Mouse (Mus musculus) right cerebral cortex, postnatal 25 days (tissue): ENCODE results near the gene Irx3.

ENCODE experiments used
- DNase-seq: peaks from one replicate; pipeline ENCODE4 v3.0.0; 2022

The Irx3 gene

DNA sequence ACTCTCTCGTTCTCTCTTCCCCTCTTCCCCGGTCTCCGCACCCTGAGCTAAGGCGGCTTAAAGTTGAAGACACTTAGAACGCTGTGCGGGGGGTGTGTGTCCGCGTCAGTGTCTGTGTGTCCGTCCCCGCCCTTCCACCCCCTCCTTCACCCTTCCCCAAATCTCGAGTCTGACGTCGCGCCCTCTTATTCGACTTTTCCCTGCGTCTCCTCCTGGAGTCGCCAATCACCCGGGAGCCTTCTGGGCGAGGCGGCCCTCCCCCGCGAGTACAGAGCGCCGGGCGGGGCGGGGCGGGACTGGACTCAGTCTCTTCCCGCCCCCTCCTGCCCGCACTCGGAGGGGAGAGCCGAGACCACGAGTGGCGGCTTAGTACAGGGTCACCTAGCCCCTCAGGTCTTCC is at the start of gene Irx3:
TSS of gene Irx3 (minus strand) at position 229 of the 400 bp plus-strand sequence.
- DNase-seq, result no peak

DNA sequence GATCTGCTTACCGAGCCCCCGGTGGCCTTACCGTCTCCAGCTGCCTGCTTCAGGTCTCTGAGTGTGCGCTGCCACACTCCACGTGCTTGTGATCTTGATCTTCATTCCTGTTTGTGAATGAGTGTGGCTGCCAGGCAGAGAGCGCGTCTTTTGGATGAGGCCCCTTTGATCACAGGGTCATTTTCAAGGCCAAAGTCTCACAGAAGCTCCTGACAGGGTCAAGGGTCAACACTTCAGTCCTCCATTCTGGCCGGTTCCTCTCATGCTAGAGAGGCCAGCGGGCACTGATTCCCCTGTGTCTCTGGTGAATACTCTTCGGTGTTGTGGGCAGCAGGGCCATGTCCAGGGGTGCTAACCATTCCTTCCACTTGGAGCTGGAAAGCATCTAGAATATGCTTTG is 49.5 kb upstream of the Irx3 start:
- no peak for DNase-seq

DNA sequence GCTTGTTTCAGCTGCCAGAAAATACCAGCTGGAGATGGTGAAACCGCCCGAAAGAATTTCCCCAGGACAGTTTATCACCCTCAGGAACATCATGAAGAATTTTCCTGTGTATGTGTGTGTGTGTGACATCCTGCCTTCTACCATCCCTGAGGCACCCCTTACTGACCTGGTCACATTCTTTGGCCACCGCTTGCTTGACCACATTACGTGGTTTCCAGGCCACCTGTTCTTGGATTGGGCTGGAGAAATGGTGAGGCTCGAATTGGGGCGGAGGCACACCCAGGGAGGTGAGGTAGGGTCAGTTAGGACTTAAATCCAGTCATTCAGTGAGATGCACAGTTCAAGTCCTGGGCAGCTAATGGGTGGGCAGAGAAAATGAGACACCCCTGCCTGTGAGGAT is 48.1 kb upstream of the Irx3 start:
- no peak for DNase-seq

DNA sequence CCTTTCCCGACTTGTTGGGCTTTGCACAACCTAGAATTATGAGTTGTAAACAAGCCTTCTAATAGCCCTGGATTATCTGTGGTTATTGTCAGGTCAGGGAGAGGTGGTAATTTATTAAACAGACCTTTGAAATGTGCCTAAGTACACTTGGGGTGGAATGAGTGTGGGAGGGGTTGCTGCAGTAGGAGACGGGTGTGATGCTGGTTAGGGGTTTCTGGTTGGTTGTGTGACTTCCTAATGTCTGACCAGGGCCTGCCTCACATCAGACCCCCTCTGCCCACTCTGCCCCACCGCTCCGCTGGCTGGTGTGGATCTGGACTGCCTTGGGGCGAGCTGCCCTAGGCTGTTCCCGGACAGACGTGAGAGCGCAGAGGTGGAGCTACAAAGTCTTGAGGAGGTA is 47.7 kb upstream of the Irx3 start:
- DNase-seq, result no peak

DNA sequence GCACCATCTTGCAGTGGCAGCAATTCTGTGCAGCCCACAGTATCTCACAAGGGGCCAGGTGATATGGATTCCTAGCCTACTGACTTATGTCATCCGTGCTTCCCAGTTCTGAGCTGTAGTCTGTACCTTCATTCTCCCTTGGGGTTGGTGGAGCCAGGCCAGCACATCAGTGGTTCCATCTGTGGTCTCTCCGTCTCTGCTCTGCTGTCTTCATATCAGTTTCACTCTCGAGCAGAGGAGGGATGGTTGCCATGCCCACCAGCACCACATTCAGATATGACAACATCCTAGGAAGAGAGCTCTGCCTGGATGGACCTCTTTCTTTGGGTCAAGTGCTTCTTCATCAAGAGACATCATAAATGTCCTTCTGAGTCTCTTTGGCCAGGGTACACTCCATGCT is 43.8 kb upstream of the Irx3 start:
- DNase-seq, result no peak

DNA sequence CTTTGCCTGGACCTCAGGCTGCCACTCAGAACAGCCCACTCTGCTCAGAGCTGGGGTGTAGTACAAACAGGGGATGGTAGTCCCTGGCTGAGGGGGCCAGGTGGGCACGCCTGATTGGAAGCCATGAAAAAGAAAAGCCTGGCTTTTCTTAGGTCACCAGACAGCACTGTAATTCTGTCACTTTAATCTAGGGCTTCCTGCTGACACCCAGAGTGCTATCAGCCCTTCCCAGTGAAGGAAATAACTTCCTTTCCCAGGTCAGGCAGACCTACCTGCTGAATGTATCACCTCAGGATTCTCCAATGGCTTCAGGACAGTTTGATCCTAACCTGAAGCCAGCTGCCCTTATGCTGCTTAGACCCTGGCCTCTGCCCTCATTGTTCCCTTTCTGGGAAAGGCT is 35.3 kb upstream of the Irx3 start:
- no peak for DNase-seq

DNA sequence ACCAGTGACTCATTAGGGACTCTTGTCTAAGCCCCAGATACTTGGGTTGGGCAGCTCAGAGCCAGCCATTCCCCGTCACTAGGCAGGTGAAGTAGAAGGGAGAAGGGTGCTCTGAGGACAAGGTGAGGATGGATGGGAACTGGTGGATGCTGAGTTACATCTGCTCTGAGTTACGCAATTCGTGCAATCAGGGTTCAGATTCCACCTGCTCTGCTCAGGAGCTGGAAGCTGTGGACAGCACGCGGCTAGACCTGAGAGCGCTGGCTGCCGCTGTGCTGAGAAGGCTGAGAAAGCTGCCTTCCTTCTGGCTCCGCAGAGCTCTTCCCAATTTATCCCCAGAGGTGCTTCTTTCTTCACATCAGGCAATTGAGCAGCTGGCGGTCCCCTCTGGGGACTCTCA is 34.8 kb upstream of the Irx3 start:
- DNase-seq, result no peak

DNA sequence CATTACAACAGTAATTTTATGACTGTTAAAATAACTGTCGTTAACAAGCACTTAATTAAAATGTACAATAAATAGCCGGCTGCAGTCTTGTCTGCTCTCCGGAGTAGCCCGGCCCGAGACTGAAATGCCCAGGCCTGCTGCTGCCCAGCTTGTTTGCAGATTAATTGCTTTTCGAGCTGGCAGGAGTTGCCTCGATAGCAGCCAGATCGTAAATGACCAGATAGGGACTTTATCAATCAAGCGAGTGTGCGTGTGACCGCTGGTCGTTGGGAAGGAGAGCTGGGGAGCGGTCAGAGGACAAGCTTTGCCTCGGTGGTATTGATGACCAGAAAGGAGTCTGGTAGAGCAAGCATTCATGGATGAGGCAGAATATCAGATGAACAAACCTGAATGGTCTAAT is 25.8 kb upstream of the Irx3 start:
- DNase-seq, result no peak

DNA sequence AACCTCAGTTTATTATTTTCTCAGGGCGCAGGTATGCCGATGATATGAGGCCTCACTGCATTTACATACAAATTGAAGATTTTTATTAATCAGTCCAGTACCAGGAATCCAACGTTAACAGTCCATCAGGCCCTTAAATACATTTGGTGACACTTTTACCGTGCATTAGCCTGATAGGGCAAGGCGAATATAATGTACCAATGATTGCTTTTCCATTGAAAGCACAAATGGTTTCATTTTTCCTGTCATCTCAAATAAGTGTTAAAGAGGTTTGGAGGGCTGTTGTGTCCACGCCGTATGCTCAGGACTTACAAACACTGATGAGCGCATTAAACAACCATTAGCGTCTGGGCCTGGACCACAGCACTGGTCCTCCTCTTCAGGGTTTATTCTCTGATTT is 25.3 kb upstream of the Irx3 start:
- no peak for DNase-seq

DNA sequence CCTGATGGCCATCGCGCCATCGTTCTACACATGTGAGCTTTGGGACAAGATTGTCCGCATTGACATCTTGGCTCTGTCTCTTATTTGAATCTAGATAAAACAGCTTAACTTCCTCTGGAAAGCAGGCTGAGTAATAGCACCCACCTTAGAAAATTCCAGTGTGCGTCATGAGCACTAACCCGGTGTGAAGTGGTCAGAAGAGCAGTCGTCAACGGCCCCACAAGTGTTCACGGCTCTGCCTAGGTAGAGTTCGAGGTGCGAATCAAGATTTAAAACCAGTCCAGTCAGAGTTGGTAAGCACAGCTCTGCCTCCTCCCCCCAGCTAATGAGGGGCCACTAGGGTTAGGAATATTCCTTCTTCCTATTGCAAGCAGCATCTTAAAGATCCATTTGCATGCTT is 21.5 kb upstream of the Irx3 start:
- no peak for DNase-seq

DNA sequence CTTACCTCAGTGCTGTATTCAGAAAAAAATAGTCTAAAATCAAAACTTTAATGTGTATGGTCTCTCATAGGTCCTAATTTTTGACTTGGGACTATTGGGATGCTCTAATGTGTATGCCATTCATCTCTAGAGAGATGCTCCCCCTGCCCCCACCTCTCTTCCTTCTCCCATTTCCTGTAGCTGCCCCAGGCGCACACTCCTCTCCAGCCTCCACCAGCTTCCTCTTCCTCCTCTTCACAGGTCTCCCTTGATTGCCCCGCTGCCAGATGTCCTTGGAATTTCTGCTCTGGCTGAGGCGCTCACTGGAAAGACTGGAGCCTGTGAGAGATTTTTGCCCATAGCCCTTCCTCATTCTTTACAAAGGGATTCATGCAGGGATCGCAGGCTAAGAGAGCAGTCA is 20.9 kb upstream of the Irx3 start:
- no peak for DNase-seq

DNA sequence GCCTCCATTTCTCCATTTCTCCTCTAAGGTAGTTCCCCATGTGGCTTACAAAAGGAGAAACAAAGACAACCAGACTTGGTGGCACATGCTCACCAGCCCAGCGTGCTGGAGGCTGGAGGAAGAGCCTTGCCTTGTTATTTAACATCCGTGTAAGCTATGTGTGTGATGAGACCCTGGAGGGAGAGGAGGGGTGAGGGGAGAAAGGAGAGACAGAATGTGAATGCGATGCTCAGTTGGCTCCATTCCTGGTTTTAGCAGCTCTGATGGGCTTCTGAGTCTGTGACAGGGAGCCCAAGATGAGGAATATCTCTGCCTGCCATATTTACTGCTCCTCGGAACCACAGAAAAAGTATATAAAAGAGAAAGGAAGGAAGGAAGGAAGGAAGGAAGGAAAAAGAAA is 20.1 kb upstream of the Irx3 start:
- DNase-seq, result no peak

DNA sequence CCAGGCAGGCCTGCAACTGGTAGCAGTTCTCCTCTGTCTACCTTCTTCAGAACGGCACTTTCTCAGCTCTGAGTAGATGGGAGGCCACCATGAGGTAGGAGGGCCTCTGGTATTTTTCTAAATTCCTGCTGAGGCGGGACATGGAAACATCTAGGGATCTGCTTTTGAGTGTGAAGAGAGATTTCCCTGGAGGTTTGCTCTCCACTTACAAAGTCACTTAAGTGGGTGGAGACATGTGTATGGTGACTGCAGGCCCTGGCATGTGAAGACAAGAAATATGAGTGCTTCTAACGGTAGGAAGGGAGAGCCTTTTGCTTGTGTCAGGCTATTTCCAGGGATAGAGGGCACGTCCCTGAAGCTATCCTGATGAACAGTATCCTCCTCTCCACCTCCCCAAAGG is 17.9 kb upstream of the Irx3 start:
- no peak for DNase-seq

DNA sequence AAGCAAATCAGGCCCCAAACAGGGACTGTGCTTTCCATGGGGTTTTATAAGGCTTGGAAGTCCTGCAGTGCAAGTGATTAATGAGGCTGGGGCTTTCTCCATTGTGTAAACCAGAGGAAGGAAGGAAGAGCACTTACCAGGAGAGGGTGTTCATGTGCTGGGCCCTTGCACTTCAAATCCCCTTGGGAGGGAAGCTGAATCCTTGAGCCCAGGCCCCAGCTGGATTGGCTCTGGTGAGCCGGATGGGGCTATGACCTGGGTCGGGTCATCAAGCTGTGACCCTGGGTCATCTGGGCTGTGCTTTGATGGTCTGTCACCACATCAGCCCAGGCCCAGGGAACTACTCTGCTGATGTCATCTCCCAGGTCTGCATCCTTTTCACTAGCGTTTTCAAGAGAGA is 16.9 kb upstream of the Irx3 start:
- no peak for DNase-seq

DNA sequence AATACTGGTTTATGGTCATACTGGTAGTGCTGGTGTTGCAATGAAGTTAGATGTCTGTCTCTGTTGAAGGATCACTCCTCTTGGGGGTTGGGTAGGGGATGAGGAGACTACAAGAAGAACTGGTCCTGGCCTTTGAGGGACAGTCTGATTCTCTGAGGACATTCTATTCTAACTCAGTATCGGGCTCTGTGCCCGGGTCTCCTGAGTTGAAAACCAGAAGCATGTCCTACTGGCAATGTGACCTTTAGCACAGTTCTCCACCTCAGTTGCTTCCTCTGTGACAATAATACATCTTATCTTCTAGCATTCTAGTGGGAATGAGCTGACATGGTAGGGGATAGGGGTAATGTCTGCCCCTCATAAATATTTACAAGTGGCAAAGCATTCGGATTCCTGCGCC is 12.2 kb upstream of the Irx3 start:
- DNase-seq, result no peak

DNA sequence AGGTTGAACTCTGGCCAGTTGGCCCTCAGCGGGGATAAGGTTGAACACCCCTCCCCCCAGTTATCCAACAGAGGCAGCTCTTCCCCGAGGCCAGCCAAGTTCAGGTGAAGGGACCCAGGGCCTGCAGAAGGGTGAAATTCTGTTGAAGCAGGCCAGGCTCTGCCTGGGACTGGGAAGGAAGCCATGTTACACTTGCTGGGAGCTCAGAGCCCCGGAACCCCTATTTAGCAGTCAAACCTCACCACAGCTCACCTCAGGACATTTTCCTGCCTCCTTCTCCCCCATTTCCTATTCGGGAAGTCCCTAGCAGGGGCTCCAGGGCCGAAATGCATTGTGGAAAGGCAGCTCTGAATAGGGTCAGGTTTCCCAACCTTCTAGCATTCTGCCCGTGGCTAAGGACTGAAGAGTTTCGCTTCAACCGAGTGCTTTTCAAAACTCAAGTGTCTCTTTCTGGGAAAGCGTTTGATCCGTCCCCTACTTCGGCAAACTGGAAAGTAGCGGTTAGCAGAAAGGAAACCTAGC is 4.9 kb upstream of the Irx3 start:
- DNase-seq, result no peak

DNA sequence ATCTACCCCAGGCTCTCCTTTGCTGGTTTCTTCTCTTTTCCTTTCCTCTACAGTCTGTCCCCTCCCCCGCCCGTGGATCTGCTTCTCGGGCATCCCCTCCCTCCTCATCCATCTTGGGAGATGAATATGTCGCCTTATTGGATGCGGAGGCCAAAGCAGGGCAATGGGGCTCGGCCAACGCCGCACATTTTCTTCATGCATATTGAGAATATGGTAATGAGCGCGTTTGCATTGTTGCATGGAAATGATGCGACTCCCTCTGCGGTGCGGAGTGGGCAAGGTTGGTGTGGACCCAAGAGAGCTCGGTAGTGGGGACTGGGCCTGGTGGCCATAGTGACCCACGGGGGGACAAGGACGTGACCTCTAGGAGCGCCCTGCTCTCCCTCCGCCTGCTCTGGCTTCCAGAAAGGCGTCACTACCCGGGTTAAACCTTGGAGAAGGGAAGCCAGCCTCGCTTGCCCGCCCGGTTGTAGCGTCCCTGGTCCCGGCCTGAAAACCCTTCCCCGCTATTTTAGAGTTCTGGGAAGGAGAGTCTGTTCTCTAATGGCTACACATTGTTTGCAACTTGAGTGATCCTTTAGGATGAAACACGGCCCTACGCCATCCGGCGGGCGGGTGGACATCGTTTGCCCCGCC is 4.3 kb upstream of the Irx3 start:
- DNase-seq, result no peak

DNA sequence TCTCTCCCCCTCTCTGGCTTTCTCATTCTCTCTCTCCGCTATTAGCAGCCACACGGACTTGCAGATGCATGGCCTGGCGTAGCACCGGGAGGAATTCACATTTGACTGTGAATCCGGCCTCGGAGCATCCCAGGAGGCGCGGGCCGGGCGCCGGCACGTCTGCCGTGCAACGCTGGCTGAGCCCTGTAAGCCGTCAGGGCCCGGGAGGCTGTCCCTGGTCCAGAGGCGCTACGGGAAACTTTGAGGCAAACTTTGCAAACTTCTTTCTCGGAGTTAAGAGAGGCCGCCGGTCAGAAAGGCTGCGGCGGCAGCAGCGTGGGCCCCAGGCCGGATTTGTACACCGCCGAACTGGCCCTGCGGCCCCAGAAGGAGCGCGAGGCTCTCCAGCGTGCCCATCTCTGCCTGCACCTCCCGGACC is 3.4 kb upstream of the Irx3 start:
- peak; percentile 10 for DNase-seq

DNA sequence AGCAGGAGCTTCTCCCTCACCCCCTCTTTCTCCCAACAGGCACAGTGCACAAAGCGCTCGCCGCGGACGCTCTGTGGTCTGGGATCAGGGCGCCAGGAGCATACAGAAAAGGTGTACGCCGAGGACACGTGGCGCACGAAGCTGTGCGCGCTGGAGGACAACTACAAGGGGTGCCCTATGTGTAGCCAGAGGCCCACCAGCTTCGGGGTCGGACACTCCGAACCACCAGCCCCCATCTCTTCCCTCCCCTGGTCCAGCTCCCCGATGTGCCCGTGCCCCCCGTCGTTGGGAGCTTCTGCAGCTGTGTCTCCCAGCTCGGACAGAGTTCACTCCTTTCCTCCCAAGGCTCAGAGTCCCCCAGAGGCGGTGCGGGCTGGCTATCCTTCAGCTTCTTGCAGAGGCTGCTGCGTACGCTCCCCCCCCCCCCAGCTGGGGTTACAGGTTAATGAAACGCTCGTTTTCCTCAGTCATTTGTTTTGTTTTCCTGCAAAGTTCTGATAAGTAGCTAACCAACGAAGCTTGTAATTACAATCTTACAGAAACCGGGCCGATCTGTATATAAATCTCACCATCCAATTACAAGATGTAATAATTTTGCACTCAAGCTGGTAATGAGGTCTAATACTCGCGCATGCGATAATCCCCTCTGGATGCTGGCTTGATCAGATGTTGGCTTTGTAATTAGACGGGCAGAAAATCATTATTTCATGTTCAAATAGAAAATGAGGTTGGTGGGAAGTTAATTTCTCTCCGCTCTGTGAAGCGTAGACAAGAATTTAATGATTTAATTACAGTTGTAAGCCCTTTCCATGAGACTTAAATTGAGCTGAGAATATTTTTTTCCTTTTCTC is 2.8 kb upstream of the Irx3 start:
- DNase-seq, result no peak

DNA sequence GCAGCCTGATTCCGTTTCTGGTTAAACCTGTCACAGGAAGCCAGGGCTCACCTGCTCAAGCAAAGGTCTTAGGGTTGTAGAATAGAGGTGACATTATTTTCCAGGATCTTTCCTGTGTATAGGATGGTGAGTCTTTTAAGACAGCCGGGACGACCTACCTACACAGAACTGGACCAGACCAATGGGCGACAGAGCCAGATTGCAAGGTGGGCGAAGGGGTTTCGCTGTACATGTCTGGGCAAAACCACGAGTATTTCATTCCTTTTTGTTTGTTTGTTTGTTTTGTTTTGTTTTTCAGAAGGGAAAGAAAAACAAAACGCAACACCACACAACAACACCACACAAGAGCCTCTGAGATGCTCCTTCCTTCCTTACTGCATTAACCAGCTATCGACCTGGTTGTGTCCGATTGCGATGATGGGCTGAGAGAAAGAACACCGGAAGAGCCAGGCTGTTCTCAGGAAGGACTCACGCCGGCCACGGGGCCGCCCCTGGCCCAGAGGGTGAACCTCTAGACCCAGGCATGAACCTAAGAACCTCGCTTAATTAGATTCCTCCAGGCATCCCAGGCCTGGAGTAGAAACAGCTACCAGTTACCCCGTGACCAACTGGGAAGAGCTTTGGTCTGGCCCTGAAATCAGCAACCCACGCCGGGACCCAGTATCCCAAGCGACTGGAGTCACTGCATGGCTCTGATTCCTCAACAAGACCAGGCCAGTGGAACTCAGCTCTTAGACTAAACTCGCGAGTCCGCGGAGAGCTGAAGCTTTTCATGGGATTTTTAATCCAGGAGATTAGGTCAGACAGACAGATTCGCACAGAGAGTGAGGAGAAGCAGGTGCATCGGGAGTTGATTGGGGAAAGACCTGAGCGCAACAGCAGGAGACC is 1.9 kb upstream of the Irx3 start:
- DNase-seq, result no peak

DNA sequence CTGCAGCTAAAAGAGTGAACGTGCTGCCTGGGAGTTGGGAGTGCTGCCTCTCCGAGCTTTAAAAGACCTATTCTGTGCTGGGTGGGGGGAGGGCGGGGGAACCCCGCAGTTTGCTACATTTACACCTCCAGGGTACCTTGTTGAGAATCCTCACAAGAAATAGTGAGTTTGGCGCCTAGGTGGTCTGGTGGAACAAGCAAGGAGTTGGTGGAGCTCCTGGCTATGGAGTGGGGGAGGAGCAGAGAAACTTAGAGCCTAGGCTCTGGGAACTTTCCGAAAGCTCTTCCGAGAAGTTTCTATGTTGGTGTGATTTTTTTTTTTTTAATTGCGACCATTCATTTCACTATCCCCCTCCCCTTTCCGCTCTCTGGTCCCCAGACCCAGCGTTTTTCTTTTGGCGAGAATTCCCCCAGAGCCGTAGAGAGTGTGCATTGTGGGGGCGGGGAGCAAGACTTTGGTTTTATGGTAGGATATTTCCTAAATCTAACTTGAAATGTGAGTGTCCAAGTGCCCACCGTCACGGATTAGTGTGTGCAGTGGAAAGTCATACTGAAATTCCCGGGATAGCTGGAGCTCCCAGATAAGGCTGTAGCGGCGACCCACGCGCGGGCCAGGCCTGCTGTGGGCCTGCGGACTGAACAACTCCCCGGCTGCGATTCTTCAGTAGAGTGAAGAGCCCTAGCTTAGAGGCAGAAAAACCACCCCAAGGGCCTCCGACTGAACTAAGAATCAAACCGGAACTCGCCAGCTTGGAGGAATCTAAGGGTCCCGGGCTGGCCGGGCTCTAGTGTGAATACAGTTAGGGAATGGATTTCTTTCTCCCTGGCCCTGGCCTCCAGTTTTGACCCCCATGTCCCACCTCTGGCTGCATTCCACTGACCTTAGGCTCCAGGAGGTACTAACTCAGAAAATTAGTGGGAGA is 795 bp upstream of the Irx3 start:
- DNase-seq, result no peak

DNA sequence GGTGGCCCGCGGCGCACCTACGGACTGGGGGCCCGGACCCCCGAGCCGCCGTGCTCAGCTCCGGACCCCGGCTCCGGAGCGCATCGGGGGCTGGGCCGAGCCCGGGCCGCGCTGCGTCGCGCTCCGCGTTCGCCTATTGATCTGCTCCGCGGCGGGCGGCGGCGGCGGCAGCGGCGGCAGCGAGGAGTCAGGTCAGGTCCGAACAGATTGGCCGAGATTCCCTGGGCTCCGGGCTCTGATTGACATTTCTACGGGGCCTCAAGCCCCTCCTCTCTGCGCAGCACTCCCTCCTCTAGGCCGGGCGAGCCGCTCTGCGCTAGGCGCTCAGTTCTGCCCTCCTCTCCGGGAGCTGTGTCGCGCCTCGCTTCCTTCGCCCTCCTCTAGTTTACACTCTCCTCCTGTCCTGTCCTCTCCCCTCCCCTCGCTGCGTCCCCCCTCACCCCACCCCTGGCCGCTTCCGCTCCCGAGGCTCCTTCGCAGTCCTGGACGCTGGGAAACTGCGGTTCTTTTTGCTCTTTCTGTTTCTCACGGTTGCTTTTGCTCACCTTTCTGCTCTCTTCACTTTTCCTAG is 541 bp downstream of the Irx3 start:
- peak; percentile 19 for DNase-seq
